Mouse (Mus musculus): ENCODE measurements around the gene F10. TPM values are rescaled to one million over a fixed set of nuclear protein-coding genes. Genes with fewer than 3 reads are reported as not detected.

The F10 gene
- polyA plus RNA-seq (2015; fragmentation: Nextera tagmentation; extraction: Ambion mirVana): 0.12 and 0.25 TPM in 2 replicates

DNA sequence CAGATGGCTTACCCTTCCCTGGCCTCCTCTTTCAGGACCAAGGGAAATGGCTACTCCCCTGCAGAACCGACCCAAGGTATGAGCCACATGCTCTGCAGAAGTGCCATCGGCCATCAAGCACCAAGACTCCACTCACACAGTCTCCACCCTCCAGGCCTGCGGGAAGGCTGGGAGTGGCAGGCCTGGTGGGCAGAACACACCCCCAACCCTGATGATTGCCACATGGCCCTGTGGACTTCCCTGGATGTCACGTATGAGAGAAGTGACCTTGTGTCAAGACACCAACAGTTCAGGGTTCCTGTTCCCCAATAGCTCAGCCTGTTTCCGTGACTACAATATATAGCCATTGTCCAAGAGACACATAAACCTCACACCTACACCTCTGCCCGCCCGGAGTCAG, at the start of gene F10:
Gene F10, plus strand, starts transcription at position 294 of the 400 bp plus-strand sequence.
- no peak within 1 kb of the TSS for H3K9ac ChIP-seq (ENCODE audit: low read depth, low read length)
- 85% methylated on average over 7 of the region's 7 CpGs for WGBS
- ATAC-seq: no peak

DNA sequence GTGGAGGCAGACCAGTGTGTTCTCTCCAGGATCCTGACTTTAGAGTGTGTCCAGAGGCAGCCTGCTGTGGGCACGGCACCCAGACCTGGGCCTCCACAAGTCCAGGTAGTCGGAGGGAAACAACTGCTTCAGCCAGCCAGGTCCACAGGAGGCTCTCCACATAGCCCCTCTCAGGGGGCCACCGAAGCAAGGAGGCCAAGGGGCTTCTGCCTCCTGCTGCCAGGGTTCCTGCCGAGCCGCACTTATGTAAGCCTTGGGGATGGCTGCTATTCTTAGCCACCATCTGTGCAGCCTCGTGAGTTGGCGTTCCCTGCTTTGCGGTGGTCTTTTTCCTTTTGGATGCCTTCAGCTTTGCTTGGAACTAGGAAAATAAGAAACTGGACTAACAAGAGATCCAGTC, 49.5 kb upstream of the F10 start:
- 75% methylated on average over 8 of the region's 8 CpGs for whole genome bisulfite sequencing
- no peak for ATAC-seq
- Histone ChIP-seq H3K4me3 (ENCODE audit: low read depth, low read length) (no peak overlapping the region), H3K27me3 (ENCODE audit: control insufficient read depth, insufficient read depth, low read depth, low read length) (no peaks in the 10 kb centered on the region), H3K4me2 (ENCODE audit: low read length) (no peak overlapping the region), H3K9ac (ENCODE audit: low read depth, low read length) (no peak overlapping the region), H3K36me3 (ENCODE audit: control insufficient read depth, insufficient read depth, low read length) (peaks cover 23% of the 10 kb centered on the region), H3K4me1 (ENCODE audit: control insufficient read depth, insufficient read depth, low read length) (no peaks in the 10 kb centered on the region), H3K27ac (ENCODE audit: low read length) (no peak overlapping the region), H3K9me3 (replicated peaks; ENCODE audit: control insufficient read depth, low read length, poor library complexity, severe bottlenecking) (no peaks in the 10 kb centered on the region)

More for the DNA sequence above, at the start of gene F10:
- Histone ChIP-seq H3K4me2 (ENCODE audit: low read length) (no peak within 1 kb of the TSS), H3K27ac (ENCODE audit: low read length) (no peak within 1 kb of the TSS), H3K27me3 (ENCODE audit: control insufficient read depth, insufficient read depth, low read depth, low read length) (no peaks in the 10 kb centered on the region), H3K36me3 (ENCODE audit: control insufficient read depth, insufficient read depth, low read length) (no peaks in the 10 kb centered on the region), H3K4me1 (ENCODE audit: control insufficient read depth, insufficient read depth, low read length) (no peaks in the 10 kb centered on the region), H3K4me3 (ENCODE audit: low read depth, low read length) (no peak within 1 kb of the TSS), H3K9me3 (replicated peaks; ENCODE audit: control insufficient read depth, low read length, poor library complexity, severe bottlenecking) (no peaks in the 10 kb centered on the region)

DNA sequence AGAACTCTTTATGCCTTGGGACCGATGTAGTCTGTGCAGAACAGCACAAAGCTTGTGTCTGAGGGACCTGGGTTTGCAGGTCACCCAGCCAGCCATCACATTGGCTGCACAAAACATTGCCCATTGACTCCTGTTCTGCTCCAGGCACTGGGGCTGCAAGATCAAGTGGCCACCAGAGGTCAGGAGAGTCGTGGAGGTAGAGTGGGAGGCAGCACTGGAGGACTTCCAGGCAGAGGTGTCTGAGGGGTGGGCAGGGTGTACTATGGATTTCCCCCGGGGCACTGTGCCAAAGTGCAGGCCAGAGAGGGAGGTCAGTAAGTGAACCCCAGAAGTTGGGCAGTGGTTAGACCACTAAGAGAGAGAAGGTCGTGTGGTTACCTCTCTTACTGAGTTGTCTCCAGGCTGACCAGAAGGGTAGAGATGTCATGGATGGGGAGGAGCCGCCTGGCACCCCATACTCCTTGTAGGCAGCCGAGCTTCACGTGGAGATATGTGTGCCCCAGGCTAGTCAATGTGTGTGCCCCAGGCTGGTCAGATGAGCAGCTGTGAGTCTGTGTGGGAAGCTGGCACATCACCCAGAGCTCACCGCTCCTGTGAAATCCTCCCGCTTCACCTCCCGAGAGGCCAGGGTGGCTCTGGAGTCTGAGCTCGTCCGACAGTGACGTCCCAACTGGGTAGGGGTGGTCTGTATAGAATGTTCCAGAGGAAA, 48.2 kb upstream of the F10 start:
- H3K36me3 ChIP-seq (ENCODE audit: control insufficient read depth, insufficient read depth, low read length): peaks cover 31% of the 10 kb centered on the region
- no peak overlapping the region for H3K4me3 ChIP-seq (ENCODE audit: low read depth, low read length)
- H3K27ac ChIP-seq (ENCODE audit: low read length): no peak overlapping the region
- ATAC-seq: no peak
- no peaks in the 10 kb centered on the region for H3K4me1 ChIP-seq (ENCODE audit: control insufficient read depth, insufficient read depth, low read length)
- H3K4me2 ChIP-seq (ENCODE audit: low read length): no peak overlapping the region
- WGBS: 82% methylated on average over 13 of the region's 13 CpGs
- no peak overlapping the region for H3K9ac ChIP-seq (ENCODE audit: low read depth, low read length)
- H3K27me3 ChIP-seq (ENCODE audit: control insufficient read depth, insufficient read depth, low read depth, low read length): no peaks in the 10 kb centered on the region
- H3K9me3 ChIP-seq (replicated peaks; ENCODE audit: control insufficient read depth, low read length, poor library complexity, severe bottlenecking): no peaks in the 10 kb centered on the region

DNA sequence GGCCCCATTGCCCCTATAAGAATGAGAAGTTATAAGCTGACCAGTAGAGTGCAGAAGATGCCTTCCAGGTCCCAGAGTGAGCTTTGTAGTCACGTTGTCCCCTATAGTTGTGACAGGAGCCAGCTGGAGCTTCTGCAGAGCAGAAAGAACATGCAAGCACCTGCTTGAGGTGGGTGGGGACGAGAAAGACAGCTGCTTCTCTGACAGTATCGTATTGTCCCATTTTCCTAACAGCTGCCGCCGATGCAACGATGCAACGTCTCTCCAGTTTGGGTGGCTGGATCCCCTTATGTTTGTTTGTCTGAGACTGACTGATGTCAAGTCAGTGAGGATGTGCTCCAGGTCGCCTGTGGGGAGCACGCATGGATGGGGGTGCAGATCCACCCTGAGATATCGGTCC, 45.7 kb upstream of the F10 start:
- no peak for ATAC-seq
- no peaks in the 10 kb centered on the region for H3K9me3 ChIP-seq (replicated peaks; ENCODE audit: control insufficient read depth, low read length, poor library complexity, severe bottlenecking)
- H3K4me1 ChIP-seq (ENCODE audit: control insufficient read depth, insufficient read depth, low read length): no peaks in the 10 kb centered on the region
- WGBS: 87% methylated on average over 10 of the region's 10 CpGs
- H3K27me3 ChIP-seq (ENCODE audit: control insufficient read depth, insufficient read depth, low read depth, low read length): no peaks in the 10 kb centered on the region
- no peak overlapping the region for H3K4me3 ChIP-seq (ENCODE audit: low read depth, low read length)
- H3K4me2 ChIP-seq (ENCODE audit: low read length): no peak overlapping the region
- H3K9ac ChIP-seq (ENCODE audit: low read depth, low read length): no peak overlapping the region
- peaks cover 34% of the 10 kb centered on the region for H3K36me3 ChIP-seq (ENCODE audit: control insufficient read depth, insufficient read depth, low read length)
- no peak overlapping the region for H3K27ac ChIP-seq (ENCODE audit: low read length)

DNA sequence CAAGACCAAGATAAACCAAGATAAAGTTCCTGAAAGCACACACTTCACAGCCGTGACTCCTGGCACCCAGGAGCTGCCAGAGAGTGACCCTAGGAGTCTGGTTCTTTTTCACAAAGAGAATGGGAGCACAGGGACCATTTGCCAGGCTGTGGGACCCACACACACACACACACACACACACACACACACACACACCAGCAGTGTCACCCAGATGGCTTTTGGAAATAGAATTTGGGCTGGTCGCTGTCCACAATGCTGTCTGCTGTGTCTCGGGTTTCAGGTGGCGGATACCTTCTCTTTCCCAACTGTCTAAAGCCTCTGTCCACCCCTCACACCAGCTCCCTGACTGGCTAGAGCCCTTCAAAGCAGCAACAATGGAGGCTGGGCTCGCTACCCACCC, 42.6 kb upstream of the F10 start:
- Histone ChIP-seq H3K27me3 (ENCODE audit: control insufficient read depth, insufficient read depth, low read depth, low read length) (no peaks in the 10 kb centered on the region), H3K27ac (ENCODE audit: low read length) (no peak overlapping the region), H3K9me3 (replicated peaks; ENCODE audit: control insufficient read depth, low read length, poor library complexity, severe bottlenecking) (no peaks in the 10 kb centered on the region), H3K9ac (ENCODE audit: low read depth, low read length) (no peak overlapping the region), H3K36me3 (ENCODE audit: control insufficient read depth, insufficient read depth, low read length) (peaks cover 43% of the 10 kb centered on the region), H3K4me2 (ENCODE audit: low read length) (no peak overlapping the region), H3K4me3 (ENCODE audit: low read depth, low read length) (no peak overlapping the region), H3K4me1 (ENCODE audit: control insufficient read depth, insufficient read depth, low read length) (no peaks in the 10 kb centered on the region)
- whole genome bisulfite sequencing: 85% methylated on average over 5 of the region's 5 CpGs
- ATAC-seq: no peak

DNA sequence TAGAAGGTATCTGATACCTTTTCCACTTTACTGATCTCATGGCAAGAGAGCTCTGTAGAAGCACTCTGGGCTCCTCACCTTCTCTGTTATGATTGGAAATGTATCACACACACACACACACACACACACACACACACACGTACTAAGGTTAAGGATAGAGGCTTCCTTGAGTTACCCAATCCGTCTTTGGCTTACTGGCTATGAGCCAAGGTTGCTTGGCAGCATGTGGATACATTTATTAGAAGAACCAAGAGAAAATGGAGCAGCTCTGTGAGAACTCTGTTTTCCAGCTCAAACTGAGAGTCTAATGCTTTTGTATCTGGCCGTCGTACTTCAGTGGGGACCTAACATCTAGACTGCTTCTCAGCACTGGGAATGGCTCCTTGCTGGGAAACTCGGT, 41.6 kb upstream of the F10 start:
- H3K4me2 ChIP-seq (ENCODE audit: low read length): no peak overlapping the region
- ATAC-seq: no peak
- 62% methylated on average over 5 of the region's 5 CpGs for WGBS
- H3K9ac ChIP-seq (ENCODE audit: low read depth, low read length): no peak overlapping the region
- H3K4me1 ChIP-seq (ENCODE audit: control insufficient read depth, insufficient read depth, low read length): no peaks in the 10 kb centered on the region
- H3K27ac ChIP-seq (ENCODE audit: low read length): no peak overlapping the region
- H3K27me3 ChIP-seq (ENCODE audit: control insufficient read depth, insufficient read depth, low read depth, low read length): no peaks in the 10 kb centered on the region
- peaks cover 44% of the 10 kb centered on the region for H3K36me3 ChIP-seq (ENCODE audit: control insufficient read depth, insufficient read depth, low read length)
- no peak overlapping the region for H3K4me3 ChIP-seq (ENCODE audit: low read depth, low read length)
- H3K9me3 ChIP-seq (replicated peaks; ENCODE audit: control insufficient read depth, low read length, poor library complexity, severe bottlenecking): no peaks in the 10 kb centered on the region

DNA sequence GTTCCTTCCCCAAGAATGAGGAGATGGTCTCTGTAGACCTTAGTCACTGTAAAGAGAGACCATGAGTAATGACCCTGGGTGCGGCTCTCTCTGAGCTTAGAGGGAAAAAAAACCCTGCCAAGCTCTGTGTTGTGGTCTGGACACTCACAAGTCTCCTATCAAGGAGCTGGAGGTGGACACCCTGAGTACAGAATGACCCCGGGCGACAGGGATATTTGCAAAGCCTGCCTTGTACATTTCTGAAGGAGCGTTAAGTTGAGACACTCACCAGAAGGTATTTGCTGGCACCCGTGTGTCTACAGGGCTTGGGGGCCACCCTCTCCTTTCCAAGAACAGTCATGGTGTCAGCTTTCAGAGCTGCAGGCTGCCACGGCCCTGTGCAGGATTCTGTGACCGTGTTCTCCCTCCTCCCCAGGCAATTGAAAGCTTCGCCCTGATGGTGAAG, 40.3 kb upstream of the F10 start:
- no peak overlapping the region for H3K4me3 ChIP-seq (ENCODE audit: low read depth, low read length)
- no peaks in the 10 kb centered on the region for H3K27me3 ChIP-seq (ENCODE audit: control insufficient read depth, insufficient read depth, low read depth, low read length)
- 74% methylated on average over 8 of the region's 8 CpGs for WGBS
- H3K27ac ChIP-seq (ENCODE audit: low read length): no peak overlapping the region
- no peak overlapping the region for H3K9ac ChIP-seq (ENCODE audit: low read depth, low read length)
- no peak for ATAC-seq
- H3K36me3 ChIP-seq (ENCODE audit: control insufficient read depth, insufficient read depth, low read length): peaks cover 48% of the 10 kb centered on the region
- H3K4me1 ChIP-seq (ENCODE audit: control insufficient read depth, insufficient read depth, low read length): no peaks in the 10 kb centered on the region
- no peak overlapping the region for H3K4me2 ChIP-seq (ENCODE audit: low read length)
- no peaks in the 10 kb centered on the region for H3K9me3 ChIP-seq (replicated peaks; ENCODE audit: control insufficient read depth, low read length, poor library complexity, severe bottlenecking)

DNA sequence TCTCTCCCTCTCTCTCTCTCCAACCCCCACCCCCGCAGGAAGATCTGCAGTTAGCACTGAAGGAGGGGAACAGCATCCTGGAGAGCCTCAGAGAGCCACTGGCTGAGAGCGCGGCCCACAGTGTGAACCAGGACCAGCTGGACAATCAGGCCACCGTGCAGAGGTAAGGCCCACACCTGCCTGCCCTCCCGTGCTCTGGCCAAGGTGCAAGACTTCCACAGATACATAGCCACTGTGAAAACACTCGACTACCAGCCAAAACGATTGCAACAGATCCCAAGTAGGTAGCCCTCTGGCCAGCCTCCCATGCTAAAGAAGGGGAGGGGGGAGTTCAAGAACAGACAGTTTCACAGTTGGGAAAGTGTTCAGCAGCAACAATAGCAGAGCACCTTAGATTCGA, 38.8 kb upstream of the F10 start:
- WGBS: 95% methylated on average over 8 of the region's 8 CpGs
- Histone ChIP-seq H3K4me1 (ENCODE audit: control insufficient read depth, insufficient read depth, low read length) (no peaks in the 10 kb centered on the region), H3K27me3 (ENCODE audit: control insufficient read depth, insufficient read depth, low read depth, low read length) (no peaks in the 10 kb centered on the region), H3K9ac (ENCODE audit: low read depth, low read length) (no peak overlapping the region), H3K4me2 (ENCODE audit: low read length) (no peak overlapping the region), H3K9me3 (replicated peaks; ENCODE audit: control insufficient read depth, low read length, poor library complexity, severe bottlenecking) (no peaks in the 10 kb centered on the region), H3K4me3 (ENCODE audit: low read depth, low read length) (no peak overlapping the region), H3K36me3 (ENCODE audit: control insufficient read depth, insufficient read depth, low read length) (peaks cover 55% of the 10 kb centered on the region), H3K27ac (ENCODE audit: low read length) (no peak overlapping the region)
- ATAC-seq: no peak

DNA sequence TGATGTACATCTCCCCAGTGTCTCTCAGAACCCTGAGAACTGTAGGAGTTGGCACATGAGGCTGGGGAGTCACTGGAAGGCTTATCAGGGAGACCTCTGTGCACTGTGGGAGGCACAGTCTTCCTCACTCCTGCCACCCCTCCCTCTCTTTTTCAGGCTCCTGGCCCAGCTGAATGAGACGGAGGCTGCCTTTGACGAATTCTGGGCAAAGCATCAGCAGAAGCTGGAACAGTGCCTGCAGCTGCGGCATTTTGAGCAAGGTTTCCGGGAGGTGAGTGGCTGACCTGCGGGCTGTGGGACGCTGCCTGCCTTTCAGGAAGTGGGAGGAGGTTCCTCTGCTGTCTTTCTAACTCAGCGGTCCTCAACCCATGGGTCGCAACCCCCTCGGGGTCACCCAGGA, 37.3 kb upstream of the F10 start:
- Histone ChIP-seq H3K9me3 (replicated peaks; ENCODE audit: control insufficient read depth, low read length, poor library complexity, severe bottlenecking) (no peaks in the 10 kb centered on the region), H3K27me3 (ENCODE audit: control insufficient read depth, insufficient read depth, low read depth, low read length) (no peaks in the 10 kb centered on the region), H3K27ac (ENCODE audit: low read length) (no peak overlapping the region), H3K9ac (ENCODE audit: low read depth, low read length) (no peak overlapping the region), H3K4me1 (ENCODE audit: control insufficient read depth, insufficient read depth, low read length) (no peaks in the 10 kb centered on the region), H3K4me2 (ENCODE audit: low read length) (no peak overlapping the region), H3K36me3 (ENCODE audit: control insufficient read depth, insufficient read depth, low read length) (peaks cover 56% of the 10 kb centered on the region), H3K4me3 (ENCODE audit: low read depth, low read length) (no peak overlapping the region)
- WGBS: 87% methylated on average over 9 of the region's 9 CpGs
- no peak for ATAC-seq

Data from midbrain, embryonic 16.5 days (tissue).